Mouse (Mus musculus): ENCODE measurements around the gene Ppp2r1b. TPM values are rescaled to one million over a fixed set of nuclear protein-coding genes. Genes with fewer than 3 reads are reported as not detected.

The Ppp2r1b gene
- polyA plus RNA-seq, 1 experiment from 2014 or later = 105 TPM

- no peak overlapping the region for H3K4me3 ChIP-seq (ENCODE audit: low read depth, low read length)
- H3K27ac ChIP-seq (ENCODE audit: low read depth, low read length) = no peak overlapping the region
- ATAC-seq (ENCODE audit: low FRiP score) (no peak), DNase-seq (ENCODE audit: low spot score) (no peak)
- H3K9ac ChIP-seq (ENCODE audit: low read depth, low read length) = no peak overlapping the region
- 88% methylated on average over 8 of the region's 8 CpGs for WGBS
- no peaks in the 10 kb centered on the region for H3K9me3 ChIP-seq (ENCODE audit: control insufficient read depth, low read length)
- H3K36me3 ChIP-seq (ENCODE audit: control insufficient read depth, insufficient read depth, low read length) = 0 out of 2 replicates have a peak, but pooled peaks cover 10% of the 10 kb centered on the region
- no peak overlapping the region for H3K4me2 ChIP-seq (replicated peaks; ENCODE audit: low read depth, low read length)
- no peaks in the 10 kb centered on the region for H3K4me1 ChIP-seq (replicated peaks; ENCODE audit: control insufficient read depth, insufficient read depth, low read length)
- H3K27me3 ChIP-seq (ENCODE audit: control insufficient read depth, insufficient read depth, low read length) = no peaks in the 10 kb centered on the region
These were observed 20.7 kb downstream of the Ppp2r1b start for GRCm38 (mm10) chr9:50865803-50866202.

- Histone ChIP-seq H3K4me1 (replicated peaks; ENCODE audit: control insufficient read depth, insufficient read depth, low read length) (no peaks in the 10 kb centered on the region), H3K36me3 (ENCODE audit: control insufficient read depth, insufficient read depth, low read length) (0 out of 2 replicates have a peak, but pooled peaks cover 8% of the 10 kb centered on the region), H3K9me3 (ENCODE audit: control insufficient read depth, low read length) (no peaks in the 10 kb centered on the region), H3K4me2 (replicated peaks; ENCODE audit: low read depth, low read length) (no peak overlapping the region), H3K27me3 (ENCODE audit: control insufficient read depth, insufficient read depth, low read length) (no peaks in the 10 kb centered on the region), H3K9ac (ENCODE audit: low read depth, low read length) (no peak overlapping the region), H3K27ac (ENCODE audit: low read depth, low read length) (no peak overlapping the region), H3K4me3 (ENCODE audit: low read depth, low read length) (no peak overlapping the region)
- 96% methylated on average over 6 of the region's 6 CpGs for WGBS
- no peak for DNase-seq (ENCODE audit: low spot score)
- no peak for ATAC-seq (ENCODE audit: low FRiP score)
These were observed 21.9 kb downstream of the Ppp2r1b start for GRCm38 (mm10) chr9:50867015-50867414.

GRCm38 (mm10) chr9:50868182-50868581 is 23.1 kb downstream of the Ppp2r1b start:
- H3K4me2 ChIP-seq (replicated peaks; ENCODE audit: low read depth, low read length) = no peak overlapping the region
- H3K4me3 ChIP-seq (ENCODE audit: low read depth, low read length) = no peak overlapping the region
- no peaks in the 10 kb centered on the region for H3K4me1 ChIP-seq (replicated peaks; ENCODE audit: control insufficient read depth, insufficient read depth, low read length)
- no peaks in the 10 kb centered on the region for H3K27me3 ChIP-seq (ENCODE audit: control insufficient read depth, insufficient read depth, low read length)
- ATAC-seq (ENCODE audit: low FRiP score) = no peak
- 0 out of 2 replicates have a peak, but pooled peaks cover 7% of the 10 kb centered on the region for H3K36me3 ChIP-seq (ENCODE audit: control insufficient read depth, insufficient read depth, low read length)
- WGBS = 78% methylated on average over 2 of the region's 2 CpGs
- no peaks in the 10 kb centered on the region for H3K9me3 ChIP-seq (ENCODE audit: control insufficient read depth, low read length)
- no peak overlapping the region for H3K9ac ChIP-seq (ENCODE audit: low read depth, low read length)
- DNase-seq (ENCODE audit: low spot score) = no peak
- H3K27ac ChIP-seq (ENCODE audit: low read depth, low read length) = no peak overlapping the region

- Histone ChIP-seq H3K4me2 (replicated peaks; ENCODE audit: low read depth, low read length) (no peak overlapping the region), H3K36me3 (ENCODE audit: control insufficient read depth, insufficient read depth, low read length) (peaks cover 11% of the 10 kb centered on the region; the same call in 1 of the 2 replicates), H3K4me3 (ENCODE audit: low read depth, low read length) (no peak overlapping the region), H3K9ac (ENCODE audit: low read depth, low read length) (no peak overlapping the region), H3K27me3 (ENCODE audit: control insufficient read depth, insufficient read depth, low read length) (no peaks in the 10 kb centered on the region), H3K4me1 (replicated peaks; ENCODE audit: control insufficient read depth, insufficient read depth, low read length) (no peaks in the 10 kb centered on the region), H3K27ac (ENCODE audit: low read depth, low read length) (no peak overlapping the region), H3K9me3 (ENCODE audit: control insufficient read depth, low read length) (no peaks in the 10 kb centered on the region)
- ATAC-seq (ENCODE audit: low FRiP score) (no peak), DNase-seq (ENCODE audit: low spot score) (no peak)
- WGBS = 91% methylated on average over 9 of the region's 9 CpGs
These were observed 28.1 kb downstream of the Ppp2r1b start for GRCm38 (mm10) chr9:50873210-50873609.

- DNase-seq (ENCODE audit: low spot score) = no peak
- ATAC-seq (ENCODE audit: low FRiP score) = no peak
- Histone ChIP-seq H3K4me3 (ENCODE audit: low read depth, low read length) (no peak overlapping the region), H3K27ac (ENCODE audit: low read depth, low read length) (no peak overlapping the region), H3K36me3 (ENCODE audit: control insufficient read depth, insufficient read depth, low read length) (peaks cover 11% of the 10 kb centered on the region; the same call in 1 of the 2 replicates), H3K27me3 (ENCODE audit: control insufficient read depth, insufficient read depth, low read length) (no peaks in the 10 kb centered on the region), H3K9ac (ENCODE audit: low read depth, low read length) (no peak overlapping the region), H3K9me3 (ENCODE audit: control insufficient read depth, low read length) (no peaks in the 10 kb centered on the region), H3K4me1 (replicated peaks; ENCODE audit: control insufficient read depth, insufficient read depth, low read length) (no peaks in the 10 kb centered on the region), H3K4me2 (replicated peaks; ENCODE audit: low read depth, low read length) (no peak overlapping the region)
- 89% methylated on average over 6 of the region's 6 CpGs for WGBS
These were observed 28.9 kb downstream of the Ppp2r1b start for GRCm38 (mm10) chr9:50874031-50874430.

GRCm38 (mm10) chr9:50875470-50875869 is 30.4 kb downstream of the Ppp2r1b start:
- DNase-seq (ENCODE audit: low spot score) (no peak), ATAC-seq (ENCODE audit: low FRiP score) (no peak)
- Histone ChIP-seq H3K4me1 (replicated peaks; ENCODE audit: control insufficient read depth, insufficient read depth, low read length) (no peaks in the 10 kb centered on the region), H3K27ac (ENCODE audit: low read depth, low read length) (no peak overlapping the region), H3K4me3 (ENCODE audit: low read depth, low read length) (no peak overlapping the region), H3K4me2 (replicated peaks; ENCODE audit: low read depth, low read length) (no peak overlapping the region), H3K36me3 (ENCODE audit: control insufficient read depth, insufficient read depth, low read length) (peaks cover 11% of the 10 kb centered on the region; the same call in 1 of the 2 replicates), H3K27me3 (ENCODE audit: control insufficient read depth, insufficient read depth, low read length) (no peaks in the 10 kb centered on the region), H3K9ac (ENCODE audit: low read depth, low read length) (no peak overlapping the region), H3K9me3 (ENCODE audit: control insufficient read depth, low read length) (no peaks in the 10 kb centered on the region)
- 97% methylated on average over 4 of the region's 4 CpGs for WGBS

GRCm38 (mm10) chr9:50876287-50876686 is 31.2 kb downstream of the Ppp2r1b start:
- H3K27me3 ChIP-seq (ENCODE audit: control insufficient read depth, insufficient read depth, low read length) = no peaks in the 10 kb centered on the region
- peaks cover 12% of the 10 kb centered on the region; the same call in 1 of the 2 replicates for H3K36me3 ChIP-seq (ENCODE audit: control insufficient read depth, insufficient read depth, low read length)
- H3K4me1 ChIP-seq (replicated peaks; ENCODE audit: control insufficient read depth, insufficient read depth, low read length) = no peaks in the 10 kb centered on the region
- no peak overlapping the region for H3K4me2 ChIP-seq (replicated peaks; ENCODE audit: low read depth, low read length)
- ATAC-seq (ENCODE audit: low FRiP score) (no peak), DNase-seq (ENCODE audit: low spot score) (no peak)
- H3K27ac ChIP-seq (ENCODE audit: low read depth, low read length) = no peak overlapping the region
- H3K4me3 ChIP-seq (ENCODE audit: low read depth, low read length) = no peak overlapping the region
- no peak overlapping the region for H3K9ac ChIP-seq (ENCODE audit: low read depth, low read length)
- H3K9me3 ChIP-seq (ENCODE audit: control insufficient read depth, low read length) = no peaks in the 10 kb centered on the region
- WGBS = 97% methylated on average over 3 of the region's 3 CpGs

- H3K27ac ChIP-seq (ENCODE audit: low read depth, low read length) = no peak overlapping the region
- peaks cover 12% of the 10 kb centered on the region; the same call in 1 of the 2 replicates for H3K36me3 ChIP-seq (ENCODE audit: control insufficient read depth, insufficient read depth, low read length)
- no peaks in the 10 kb centered on the region for H3K27me3 ChIP-seq (ENCODE audit: control insufficient read depth, insufficient read depth, low read length)
- no peak overlapping the region for H3K4me3 ChIP-seq (ENCODE audit: low read depth, low read length)
- 86% methylated on average over 3 of the region's 3 CpGs for WGBS
- DNase-seq (ENCODE audit: low spot score) (no peak), ATAC-seq (ENCODE audit: low FRiP score) (no peak)
- no peak overlapping the region for H3K4me2 ChIP-seq (replicated peaks; ENCODE audit: low read depth, low read length)
- H3K9ac ChIP-seq (ENCODE audit: low read depth, low read length) = no peak overlapping the region
- no peaks in the 10 kb centered on the region for H3K4me1 ChIP-seq (replicated peaks; ENCODE audit: control insufficient read depth, insufficient read depth, low read length)
- no peaks in the 10 kb centered on the region for H3K9me3 ChIP-seq (ENCODE audit: control insufficient read depth, low read length)
These were observed 32.3 kb downstream of the Ppp2r1b start for GRCm38 (mm10) chr9:50877431-50877830.

GRCm38 (mm10) chr9:50882183-50882582 is 37.1 kb downstream of the Ppp2r1b start:
- Histone ChIP-seq H3K27me3 (ENCODE audit: control insufficient read depth, insufficient read depth, low read length) (no peaks in the 10 kb centered on the region), H3K4me1 (replicated peaks; ENCODE audit: control insufficient read depth, insufficient read depth, low read length) (no peaks in the 10 kb centered on the region), H3K36me3 (ENCODE audit: control insufficient read depth, insufficient read depth, low read length) (0 out of 2 replicates have a peak, but pooled peaks cover 5% of the 10 kb centered on the region), H3K9ac (ENCODE audit: low read depth, low read length) (no peak overlapping the region), H3K27ac (ENCODE audit: low read depth, low read length) (no peak overlapping the region), H3K4me3 (ENCODE audit: low read depth, low read length) (no peak overlapping the region), H3K4me2 (replicated peaks; ENCODE audit: low read depth, low read length) (no peak overlapping the region), H3K9me3 (ENCODE audit: control insufficient read depth, low read length) (no peaks in the 10 kb centered on the region)
- DNase-seq (ENCODE audit: low spot score) = no peak
- WGBS = 97% methylated on average over 2 of the region's 2 CpGs
- ATAC-seq (ENCODE audit: low FRiP score) = no peak
